Mouse (Mus musculus) limb, embryonic 10.5 days (tissue): ENCODE data around the gene Amn. TPM values are rescaled to one million over a fixed set of nuclear protein-coding genes. Genes with fewer than 3 reads are reported as not detected.

Source experiments
- DNase-seq: peaks from one replicate; pipeline ENCODE4 v3.0.0-alpha.2; 2017; ENCODE audit warnings: low spot score
- H3K27ac ChIP-seq: fragments of 300-500 bp; sonication (generic); 2 replicates; pipeline ENCODE4 v1.5.1; 2016; ENCODE audit warnings: mild to moderate bottlenecking
- H3K27me3 ChIP-seq: fragments of 300-500 bp; sonication (generic); 2 replicates; pipeline ENCODE4 v1.6.1; 2016; ENCODE audit warnings: low read depth, mild to moderate bottlenecking; ENCODE audit not compliant: poor library complexity, severe bottlenecking
- H3K36me3 ChIP-seq: fragments of 300-500 bp; sonication (generic); 2 replicates; pipeline ENCODE4 v1.6.1; 2016; ENCODE audit warnings: mild to moderate bottlenecking, moderate library complexity
- H3K4me1 ChIP-seq: fragments of 300-500 bp; sonication (generic); 2 replicates; pipeline ENCODE4 v1.6.1; 2016
- H3K4me3 ChIP-seq: fragments of 300-500 bp; sonication (generic); 2 replicates; pipeline ENCODE4 v1.5.1; 2016; ENCODE audit warnings: mild to moderate bottlenecking, moderate library complexity
- H3K9me3 ChIP-seq: fragments of 300-500 bp; sonication (generic); replicated peaks from 2 replicates; pipeline ENCODE4 v1.6.1; 2016; ENCODE audit warnings: mild to moderate bottlenecking
- WGBS: fragments of 180-500 bp; shearing (Covaris S2); methylation state at CpG from one replicate; pipeline ENCODE4 v1.1.7; 2016; 5-methylcytosine and 5-hydroxymethylcytosine counted together
- polyA plus RNA-seq: library from polyadenylated mRNA; unstranded; fragments of >200 nt; fragmentation: Nextera tagmentation; extraction: Ambion mirVana; gene quantifications from 2 replicates; pipeline ENCODE4 v1.2.1, GENCODE M21; 2016

Amn gene
- polyA plus RNA-seq, result 0.30 and 0.33 TPM in 2 replicates

- Histone ChIP-seq H3K4me3 (peak within 1 kb of the TSS; percentile 35), H3K9me3 (no peaks in the 10 kb centered on the region), H3K4me1 (peaks cover 48% of the 10 kb centered on the region), H3K27me3 (peaks cover 71% of the 10 kb centered on the region), H3K36me3 (peaks cover 1% of the 10 kb centered on the region; the same call in 1 of the 2 replicates), H3K27ac (no peak within 1 kb of the TSS)
- WGBS, result 32% methylated on average over 25 of the region's 25 CpGs
- DNase-seq, result no peak
Measured at GRCm38 (mm10) chr12:111270629-111271277, at the start of gene Amn. Gene Amn, plus strand, starts transcription at chr12:111271095.

GRCm38 (mm10) chr12:111225197-111225780 lies 45.6 kb upstream of the Amn start:
- Histone ChIP-seq H3K27me3 (no peaks in the 10 kb centered on the region), H3K4me1 (no peaks in the 10 kb centered on the region), H3K36me3 (peaks cover 50% of the 10 kb centered on the region), H3K27ac (no peak overlapping the region), H3K4me3 (no peak overlapping the region), H3K9me3 (peaks cover 4% of the 10 kb centered on the region; the same call in 1 of the 2 replicates)
- 73% methylated on average over 10 of the region's 10 CpGs for WGBS
- no peak for DNase-seq

GRCm38 (mm10) chr12:111227410-111227809 lies 43.5 kb upstream of the Amn start:
- DNase-seq, result no peak
- 81% methylated on average over 4 of the region's 4 CpGs for WGBS
- Histone ChIP-seq H3K4me1 (no peaks in the 10 kb centered on the region), H3K4me3 (no peak overlapping the region), H3K36me3 (peaks cover 31% of the 10 kb centered on the region), H3K27me3 (no peaks in the 10 kb centered on the region), H3K9me3 (no peaks in the 10 kb centered on the region), H3K27ac (no peak overlapping the region)

- 95% methylated on average over 5 of the region's 5 CpGs for WGBS
- H3K27me3 ChIP-seq, result no peaks in the 10 kb centered on the region
- peaks cover 25% of the 10 kb centered on the region for H3K36me3 ChIP-seq
- no peaks in the 10 kb centered on the region for H3K4me1 ChIP-seq
- H3K27ac ChIP-seq, result no peak overlapping the region
- no peak for DNase-seq
- H3K4me3 ChIP-seq, result no peak overlapping the region
- no peaks in the 10 kb centered on the region for H3K9me3 ChIP-seq
Measured at GRCm38 (mm10) chr12:111228488-111228887, 42.4 kb upstream of the Amn start.

GRCm38 (mm10) chr12:111230793-111231192 lies 40.1 kb upstream of the Amn start:
- Histone ChIP-seq H3K9me3 (no peaks in the 10 kb centered on the region), H3K4me3 (no peak overlapping the region), H3K36me3 (peaks cover 23% of the 10 kb centered on the region), H3K27me3 (no peaks in the 10 kb centered on the region), H3K4me1 (no peaks in the 10 kb centered on the region), H3K27ac (no peak overlapping the region)
- DNase-seq, result no peak
- 93% methylated on average over 2 of the region's 2 CpGs for WGBS

- Histone ChIP-seq H3K27me3 (no peaks in the 10 kb centered on the region), H3K4me1 (no peaks in the 10 kb centered on the region), H3K36me3 (peaks cover 30% of the 10 kb centered on the region), H3K27ac (no peak overlapping the region), H3K4me3 (no peak overlapping the region), H3K9me3 (no peaks in the 10 kb centered on the region)
- no peak for DNase-seq
- 93% methylated on average over 4 of the region's 4 CpGs for WGBS
Measured at GRCm38 (mm10) chr12:111233798-111234197, 37.1 kb upstream of the Amn start.

GRCm38 (mm10) chr12:111234383-111234782 lies 36.5 kb upstream of the Amn start:
- 87% methylated on average over 9 of the region's 9 CpGs for WGBS
- DNase-seq, result no peak
- H3K27me3 ChIP-seq, result no peaks in the 10 kb centered on the region
- no peak overlapping the region for H3K27ac ChIP-seq
- H3K4me3 ChIP-seq, result no peak overlapping the region
- H3K4me1 ChIP-seq, result no peaks in the 10 kb centered on the region
- H3K36me3 ChIP-seq, result peaks cover 36% of the 10 kb centered on the region
- no peaks in the 10 kb centered on the region for H3K9me3 ChIP-seq

GRCm38 (mm10) chr12:111235631-111236030 lies 35.3 kb upstream of the Amn start:
- Histone ChIP-seq H3K36me3 (peaks cover 48% of the 10 kb centered on the region), H3K27ac (no peak overlapping the region), H3K9me3 (no peaks in the 10 kb centered on the region), H3K27me3 (no peaks in the 10 kb centered on the region), H3K4me1 (no peaks in the 10 kb centered on the region), H3K4me3 (no peak overlapping the region)
- WGBS, result 90% methylated on average over 6 of the region's 6 CpGs
- DNase-seq, result no peak

- Histone ChIP-seq H3K27ac (no peak overlapping the region), H3K4me3 (no peak overlapping the region), H3K27me3 (no peaks in the 10 kb centered on the region), H3K4me1 (no peaks in the 10 kb centered on the region), H3K9me3 (no peaks in the 10 kb centered on the region), H3K36me3 (peaks cover 59% of the 10 kb centered on the region)
- WGBS, result 95% methylated on average over 16 of the region's 16 CpGs
- no peak for DNase-seq
Measured at GRCm38 (mm10) chr12:111237611-111238188, 33.2 kb upstream of the Amn start.

- Histone ChIP-seq H3K27me3 (no peaks in the 10 kb centered on the region), H3K4me3 (no peak overlapping the region), H3K9me3 (no peaks in the 10 kb centered on the region), H3K27ac (no peak overlapping the region), H3K36me3 (peaks cover 65% of the 10 kb centered on the region), H3K4me1 (no peaks in the 10 kb centered on the region)
- no peak for DNase-seq
- WGBS, result 94% methylated on average over 5 of the region's 5 CpGs
Measured at GRCm38 (mm10) chr12:111238345-111238744, 32.5 kb upstream of the Amn start.

- Histone ChIP-seq H3K4me1 (no peaks in the 10 kb centered on the region), H3K9me3 (no peaks in the 10 kb centered on the region), H3K4me3 (no peak overlapping the region), H3K36me3 (peaks cover 70% of the 10 kb centered on the region), H3K27me3 (no peaks in the 10 kb centered on the region), H3K27ac (no peak overlapping the region)
- DNase-seq, result no peak
- WGBS, result 66% methylated on average over 4 of the region's 4 CpGs
Measured at GRCm38 (mm10) chr12:111238778-111239177, 32.1 kb upstream of the Amn start.

- no peak overlapping the region for H3K4me3 ChIP-seq
- no peaks in the 10 kb centered on the region for H3K4me1 ChIP-seq
- H3K27me3 ChIP-seq, result no peaks in the 10 kb centered on the region
- DNase-seq, result no peak
- no peak overlapping the region for H3K27ac ChIP-seq
- H3K9me3 ChIP-seq, result no peaks in the 10 kb centered on the region
- H3K36me3 ChIP-seq, result peaks cover 74% of the 10 kb centered on the region
- WGBS, result 89% methylated on average over 10 of the region's 10 CpGs
Measured at GRCm38 (mm10) chr12:111239930-111240329, 31.0 kb upstream of the Amn start.

GRCm38 (mm10) chr12:111241916-111242315 lies 29.0 kb upstream of the Amn start:
- peaks cover 87% of the 10 kb centered on the region for H3K36me3 ChIP-seq
- H3K4me3 ChIP-seq, result no peak overlapping the region
- no peaks in the 10 kb centered on the region for H3K4me1 ChIP-seq
- H3K9me3 ChIP-seq, result no peaks in the 10 kb centered on the region
- no peaks in the 10 kb centered on the region for H3K27me3 ChIP-seq
- no peak for DNase-seq
- 97% methylated on average over 6 of the region's 6 CpGs for WGBS
- no peak overlapping the region for H3K27ac ChIP-seq
